Mouse (Mus musculus) C2C12 (cell line): Measurements from ENCODE around the gene Ino80.

ENCODE experiments used
- CTCF ChIP-seq: IDR thresholded peaks from one replicate; pipeline ENCODE4 v1.5.1; 2011; ENCODE audit not compliant: control insufficient read depth, insufficient read depth, insufficient read length
- FOSL1 ChIP-seq: IDR thresholded peaks from one replicate; pipeline ENCODE4 v1.8.0; 2011; ENCODE audit warnings: mild to moderate bottlenecking, low read length; ENCODE audit not compliant: poor library complexity, insufficient read depth, severe bottlenecking
- MAX ChIP-seq: IDR thresholded peaks from one replicate; pipeline ENCODE4 v1.6.1; 2011; ENCODE audit warnings: mild to moderate bottlenecking, control low read depth
- MYOD1 ChIP-seq: IDR thresholded peaks from one replicate; pipeline ENCODE4 v1.6.1; 2011; ENCODE audit warnings: low read depth; ENCODE audit not compliant: control insufficient read depth, insufficient read length
- USF1 ChIP-seq: IDR thresholded peaks from one replicate; pipeline ENCODE4 v1.6.1; 2011; ENCODE audit warnings: low read depth, mild to moderate bottlenecking, control low read depth, moderate library complexity

DNA sequence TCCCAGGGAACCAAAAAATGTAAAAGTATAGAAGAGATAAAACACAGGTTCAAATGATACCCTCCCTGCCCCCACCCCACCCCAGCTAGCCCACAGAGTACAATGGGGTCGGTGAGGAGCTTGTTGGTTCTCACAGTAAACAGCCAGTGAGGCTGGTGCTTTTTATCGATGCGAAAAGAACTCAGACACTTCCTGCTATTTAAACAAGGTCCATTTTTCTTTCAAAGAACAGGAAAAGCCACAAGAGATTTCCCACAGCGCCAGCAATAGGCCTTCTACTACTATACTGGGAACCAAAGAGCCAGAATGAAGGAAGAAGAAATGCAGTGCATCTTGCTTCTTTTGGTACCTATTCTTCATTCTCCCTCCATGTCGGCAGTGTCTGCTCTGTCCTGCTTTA, 66.5 kb downstream of the Ino80 start:
- TF ChIP-seq CTCF = no peak
- TF ChIP-seq FOSL1 = no peak
- TF ChIP-seq USF1 = no peak
- TF ChIP-seq MAX = no peak
- TF ChIP-seq MYOD1 = no peak
